Mouse (Mus musculus) mouse trophoblast stem cell (cell line): ENCODE results near the gene Vsig2.

Experiments
- in situ Hi-C, 2 experiments: fragments of 300-500 bp; cut with MseI, MboI; formaldehyde crosslinking; loops; 2 replicates in 1 of 2; 3 replicates in 1 of 2; pipeline ENCODE4 v1.15.1; 2025

The Vsig2 gene

GRCm38 (mm10) chr9:37539170-37540025 is at the start of gene Vsig2:
Vsig2 (plus strand) TSS chr9:37539255.
- in situ Hi-C loops, result no loop called here

- in situ Hi-C loops, result no loop called here
Observed at GRCm38 (mm10) chr9:37489446-37490120, 49.5 kb upstream of the Vsig2 start.

- in situ Hi-C loops, result no loop called here
Observed at GRCm38 (mm10) chr9:37495761-37496160, 43.3 kb upstream of the Vsig2 start.

GRCm38 (mm10) chr9:37496325-37496724 is 42.7 kb upstream of the Vsig2 start:
- in situ Hi-C loops, result no loop called here

- in situ Hi-C loops, result no loop called here
Observed at GRCm38 (mm10) chr9:37500201-37500600, 38.9 kb upstream of the Vsig2 start.

GRCm38 (mm10) chr9:37501170-37501569 is 37.9 kb upstream of the Vsig2 start:
- in situ Hi-C loops, result no loop called here

- in situ Hi-C loops, result no loop called here
Observed at GRCm38 (mm10) chr9:37504348-37504747, 34.7 kb upstream of the Vsig2 start.

- in situ Hi-C loops, result no loop called here
Observed at GRCm38 (mm10) chr9:37506023-37506422, 33.0 kb upstream of the Vsig2 start.

GRCm38 (mm10) chr9:37512097-37512496 is 27.0 kb upstream of the Vsig2 start:
- in situ Hi-C loops, result no loop called here

- in situ Hi-C loops, result no loop called here
Observed at GRCm38 (mm10) chr9:37514456-37514855, 24.6 kb upstream of the Vsig2 start.

- in situ Hi-C loops, result no loop called here
Observed at GRCm38 (mm10) chr9:37517467-37517866, 21.6 kb upstream of the Vsig2 start.

GRCm38 (mm10) chr9:37518991-37519390 is 20.1 kb upstream of the Vsig2 start:
- in situ Hi-C loops, result no loop called here

GRCm38 (mm10) chr9:37519995-37520394 is 19.1 kb upstream of the Vsig2 start:
- in situ Hi-C loops, result no loop called here

GRCm38 (mm10) chr9:37525461-37525860 is 13.6 kb upstream of the Vsig2 start:
- in situ Hi-C loops, result no loop called here

GRCm38 (mm10) chr9:37526443-37527395 is 12.3 kb upstream of the Vsig2 start:
- in situ Hi-C loops, result no loop called here

- in situ Hi-C loops, result no loop called here
Observed at GRCm38 (mm10) chr9:37527396-37528224, 11.4 kb upstream of the Vsig2 start, which contains the start of gene Esam. Esam (plus strand) TSS chr9:37528078.

GRCm38 (mm10) chr9:37528225-37528970 is 10.7 kb upstream of the Vsig2 start:
- in situ Hi-C loops, result no loop called here

- in situ Hi-C loops, result no loop called here
Observed at GRCm38 (mm10) chr9:37530031-37530887, 8.8 kb upstream of the Vsig2 start.
